Mouse (Mus musculus): Measurements from ENCODE around the gene Eml5. TPM values are rescaled to one million over a fixed set of nuclear protein-coding genes. Genes with fewer than 3 reads are reported as not detected.

The Eml5 gene
- polyA plus RNA-seq (2015; fragmentation: Illumina TruSeq; extraction: RNeasy Lipid Tissue Mini Kit (QIAGEN cat#74804); ENCODE audit: insufficient read depth, low read depth, low replicate concordance) = 11.7 TPM

GRCm38 (mm10) chr12:98900881-98901801 lies at the start of gene Eml5:
Gene Eml5, minus strand, starts transcription at chr12:98901484.

GRCm38 (mm10) chr12:98920194-98920991 lies 19.1 kb upstream of the Eml5 start, which contains the start of gene Ttc8:
Gene Ttc8, plus strand, starts transcription at chr12:98920574.

GRCm38 (mm10) chr12:98746746-98747379 lies 154.4 kb downstream of the Eml5 start, which contains the start of gene Zc3h14:
Gene Zc3h14, plus strand, starts transcription at chr12:98746964.

GRCm38 (mm10) chr12:98736951-98737800 lies 164.1 kb downstream of the Eml5 start, which contains the start of gene Ptpn21:
Gene Ptpn21, minus strand, starts transcription at chr12:98737405.

Other genes with a start within 250 kb of the Eml5 start
- 8.0 TPM for gene Ptpn21, start 164.1 kb downstream of the Eml5 start, polyA plus RNA-seq (2015; fragmentation: Illumina TruSeq; extraction: RNeasy Lipid Tissue Mini Kit (QIAGEN cat#74804); ENCODE audit: insufficient read depth, low read depth, low replicate concordance)
- gene Zc3h14, start 154.5 kb downstream of the Eml5 start, polyA plus RNA-seq (2015; fragmentation: Illumina TruSeq; extraction: RNeasy Lipid Tissue Mini Kit (QIAGEN cat#74804); ENCODE audit: insufficient read depth, low read depth, low replicate concordance) = 23.0 TPM
- gene Ttc8, start 19.1 kb upstream of the Eml5 start, polyA plus RNA-seq (2015; fragmentation: Illumina TruSeq; extraction: RNeasy Lipid Tissue Mini Kit (QIAGEN cat#74804); ENCODE audit: insufficient read depth, low read depth, low replicate concordance) = 4.3 TPM

All from pancreas, adult 10 weeks (tissue).